Mouse (Mus musculus) limb, embryonic 10.5 days (tissue): ENCODE data around the gene Kcp. TPM values are rescaled to one million over a fixed set of nuclear protein-coding genes. Genes with fewer than 3 reads are reported as not detected.

Experiments
- DNase-seq: peaks from one replicate; pipeline ENCODE4 v3.0.0-alpha.2; 2017; ENCODE audit warnings: low spot score
- H3K27ac ChIP-seq: fragments of 300-500 bp; sonication (generic); 2 replicates; pipeline ENCODE4 v1.5.1; 2016; ENCODE audit warnings: mild to moderate bottlenecking
- H3K27me3 ChIP-seq: fragments of 300-500 bp; sonication (generic); 2 replicates; pipeline ENCODE4 v1.6.1; 2016; ENCODE audit warnings: low read depth, mild to moderate bottlenecking; ENCODE audit not compliant: poor library complexity, severe bottlenecking
- H3K36me3 ChIP-seq: fragments of 300-500 bp; sonication (generic); 2 replicates; pipeline ENCODE4 v1.6.1; 2016; ENCODE audit warnings: mild to moderate bottlenecking, moderate library complexity
- H3K4me1 ChIP-seq: fragments of 300-500 bp; sonication (generic); 2 replicates; pipeline ENCODE4 v1.6.1; 2016
- H3K4me3 ChIP-seq: fragments of 300-500 bp; sonication (generic); 2 replicates; pipeline ENCODE4 v1.5.1; 2016; ENCODE audit warnings: mild to moderate bottlenecking, moderate library complexity
- H3K9me3 ChIP-seq: fragments of 300-500 bp; sonication (generic); replicated peaks from 2 replicates; pipeline ENCODE4 v1.6.1; 2016; ENCODE audit warnings: mild to moderate bottlenecking
- WGBS: fragments of 180-500 bp; shearing (Covaris S2); methylation state at CpG from one replicate; pipeline ENCODE4 v1.1.7; 2016; 5-methylcytosine and 5-hydroxymethylcytosine counted together
- polyA plus RNA-seq: library from polyadenylated mRNA; unstranded; fragments of >200 nt; fragmentation: Nextera tagmentation; extraction: Ambion mirVana; gene quantifications from 2 replicates; pipeline ENCODE4 v1.2.1, GENCODE M21; 2016

The Kcp gene
- polyA plus RNA-seq, 1 experiment from 2014 or later, result 43.9 TPM

DNA sequence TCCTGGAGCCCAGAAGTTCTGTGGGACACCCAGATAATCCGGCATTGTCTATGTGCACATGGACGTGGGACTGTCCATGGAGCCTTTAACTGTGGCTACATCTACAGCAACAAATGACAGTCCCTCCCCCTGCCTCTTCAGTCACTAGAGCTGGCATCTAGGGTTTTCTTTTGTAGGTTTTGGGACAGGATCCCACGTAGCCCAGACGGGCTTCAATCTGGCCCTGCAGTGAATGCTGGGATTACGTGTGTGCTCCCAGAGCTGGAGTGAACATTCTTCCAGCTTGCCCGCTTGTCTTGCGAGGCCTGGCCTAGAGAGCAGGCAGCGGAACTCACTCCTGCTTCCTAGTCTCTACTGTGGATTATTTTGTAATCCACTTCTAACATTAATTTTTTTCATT, 82.6 kb downstream of the Kcp start:
- DNase-seq, result no peak
- Histone ChIP-seq H3K9me3 (no peaks in the 10 kb centered on the region), H3K36me3 (0 out of 2 replicates have a peak, but pooled peaks cover 2% of the 10 kb centered on the region), H3K4me1 (no peaks in the 10 kb centered on the region), H3K4me3 (no peak overlapping the region), H3K27me3 (no peaks in the 10 kb centered on the region), H3K27ac (no peak overlapping the region)
- 85% methylated on average over 8 of the region's 8 CpGs for WGBS

Other genes with a start within 250 kb of the Kcp start
- gene Hilpda, start 235.5 kb downstream of the Kcp start, polyA plus RNA-seq, result 42.7 and 45.2 TPM in 2 replicates
- gene Fam71f2, start 228.4 kb downstream of the Kcp start, polyA plus RNA-seq, result 0.40 and 0.55 TPM in 2 replicates
- gene Fam71f1, start 188.8 kb downstream of the Kcp start, polyA plus RNA-seq, result 0.09 TPM in 1 of 2 replicates, not detected in the other
- gene Calu, start 159.9 kb downstream of the Kcp start, polyA plus RNA-seq, result 220 and 268 TPM in 2 replicates
- gene Opn1sw, start 119.5 kb downstream of the Kcp start, polyA plus RNA-seq, result 0.34 and 0.38 TPM in 2 replicates
- 19.4 and 29.8 TPM in 2 replicates for gene Ccdc136, start 111.6 kb downstream of the Kcp start, polyA plus RNA-seq
- 3.7 and 5.6 TPM in 2 replicates for gene Flnc, start 74.7 kb downstream of the Kcp start, polyA plus RNA-seq
- gene Atp6v1f, start 40.2 kb downstream of the Kcp start, polyA plus RNA-seq, result 185 and 196 TPM in 2 replicates
- 0.34 TPM in 1 of 2 replicates, not detected in the other for gene Atp6v1fnb, start 36.5 kb downstream of the Kcp start, polyA plus RNA-seq
- gene Irf5, start 18.7 kb upstream of the Kcp start, polyA plus RNA-seq, result 3.2 and 4.2 TPM in 2 replicates
- 115 and 128 TPM in 2 replicates for gene Tnpo3, start 101.9 kb upstream of the Kcp start, polyA plus RNA-seq
- 6.7 and 7.0 TPM in 2 replicates for gene Tspan33, start 186.3 kb upstream of the Kcp start, polyA plus RNA-seq
- gene Smo, start 227.6 kb upstream of the Kcp start, polyA plus RNA-seq, result 67.6 and 69.3 TPM in 2 replicates